Mouse (Mus musculus): Measurements from ENCODE around the gene D430041D05Rik. TPM values are rescaled to one million over a fixed set of nuclear protein-coding genes. Genes with fewer than 3 reads are reported as not detected.

Gene D430041D05Rik
- polyA plus RNA-seq, 1 experiment: 0.03 TPM

DNA sequence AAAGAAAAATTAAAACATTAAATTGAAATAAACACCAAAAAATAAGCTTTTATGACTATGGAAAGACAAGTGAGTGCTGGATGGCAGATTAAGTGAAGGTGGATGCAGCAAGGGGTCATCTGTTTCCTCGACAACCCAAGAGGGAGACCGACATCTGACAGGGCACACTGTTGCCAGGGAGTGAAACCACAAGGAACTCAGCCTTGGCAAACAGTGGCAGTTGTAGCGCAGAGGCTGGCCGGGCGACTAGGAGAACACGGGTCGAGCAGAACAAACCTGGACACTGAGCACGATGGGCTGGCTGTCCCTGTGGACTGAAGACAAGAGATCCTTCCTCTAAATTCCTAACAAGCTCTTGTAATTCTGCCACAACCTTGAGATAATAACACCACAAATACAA, 94.3 kb downstream of the D430041D05Rik start:
- Histone ChIP-seq H3K4me3 (replicated peaks) (no peak overlapping the region), H3K4me1 (no peaks in the 10 kb centered on the region), H3K9me3 (no peaks in the 10 kb centered on the region), H3K27me3 (replicated peaks) (peaks cover 26% of the 10 kb centered on the region), H3K36me3 (replicated peaks; ENCODE audit: low read length) (no peaks in the 10 kb centered on the region)
- no peak for TF ChIP-seq GATA1 (IDR thresholded peaks at IDR 0.05; ENCODE audit: borderline replicate concordance, low read length)
- no peak for TF ChIP-seq FLI1 (IDR thresholded peaks at IDR 0.05; ENCODE audit: low read length)

GRCm38 (mm10) chr2:104313246-104313645, 97.6 kb downstream of the D430041D05Rik start:
- Histone ChIP-seq H3K4me3 (replicated peaks) (no peak overlapping the region), H3K36me3 (replicated peaks; ENCODE audit: low read length) (no peaks in the 10 kb centered on the region), H3K4me1 (no peaks in the 10 kb centered on the region), H3K27me3 (replicated peaks) (peaks cover 17% of the 10 kb centered on the region), H3K9me3 (no peaks in the 10 kb centered on the region)
- no peak for TF ChIP-seq FLI1 (IDR thresholded peaks at IDR 0.05; ENCODE audit: low read length)
- no peak for TF ChIP-seq GATA1 (IDR thresholded peaks at IDR 0.05; ENCODE audit: borderline replicate concordance, low read length)

DNA sequence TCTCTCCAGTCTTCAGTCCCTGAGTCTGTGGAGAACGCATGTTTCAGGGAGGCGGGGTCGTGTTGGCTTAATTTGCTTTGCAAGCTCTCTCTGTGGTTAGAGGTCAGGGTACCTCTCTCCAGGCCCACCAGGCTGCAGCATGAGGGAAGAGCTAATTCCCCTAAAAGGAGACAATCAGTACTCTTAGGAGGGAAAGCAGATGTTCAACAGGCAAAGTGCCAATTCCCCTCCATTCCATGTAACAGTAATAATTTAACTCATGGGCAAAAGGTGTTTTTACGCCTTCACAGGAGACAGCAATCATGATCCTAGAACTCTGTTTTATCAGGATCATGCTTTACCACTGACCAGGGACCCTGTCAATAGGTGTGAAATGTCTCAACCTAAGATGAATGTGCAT, 103.7 kb downstream of the D430041D05Rik start:
- no peak for TF ChIP-seq FLI1 (IDR thresholded peaks at IDR 0.05; ENCODE audit: low read length)
- TF ChIP-seq GATA1 (IDR thresholded peaks at IDR 0.05; ENCODE audit: borderline replicate concordance, low read length): no peak
- Histone ChIP-seq H3K4me1 (peaks cover 9% of the 10 kb centered on the region), H3K27me3 (replicated peaks) (peaks cover 6% of the 10 kb centered on the region), H3K9me3 (no peaks in the 10 kb centered on the region), H3K36me3 (replicated peaks; ENCODE audit: low read length) (no peaks in the 10 kb centered on the region), H3K4me3 (replicated peaks) (no peak overlapping the region)

DNA sequence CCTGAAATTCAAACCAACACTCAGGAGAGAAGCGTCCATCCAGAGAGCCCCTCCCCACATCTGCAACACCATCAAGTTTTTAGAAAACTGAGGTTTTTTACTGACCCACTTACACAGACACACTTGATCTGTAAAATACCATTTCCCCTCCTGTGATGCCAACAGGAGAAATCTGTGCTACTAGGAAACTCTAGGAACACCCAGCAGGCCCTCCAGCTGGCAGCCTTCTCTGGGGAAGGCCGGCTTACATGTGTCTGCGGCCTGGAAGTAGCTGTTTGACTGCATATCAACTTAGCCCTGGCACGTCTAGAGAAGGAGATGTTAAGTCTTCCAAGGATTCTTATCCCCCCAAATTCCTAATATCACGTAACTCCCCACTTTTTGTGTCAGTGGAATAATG, 105.1 kb downstream of the D430041D05Rik start:
- H3K4me1 ChIP-seq: peaks cover 9% of the 10 kb centered on the region
- no peaks in the 10 kb centered on the region for H3K9me3 ChIP-seq
- no peaks in the 10 kb centered on the region for H3K36me3 ChIP-seq (replicated peaks; ENCODE audit: low read length)
- H3K4me3 ChIP-seq (replicated peaks): no peak overlapping the region
- H3K27me3 ChIP-seq (replicated peaks): peaks cover 5% of the 10 kb centered on the region
- TF ChIP-seq GATA1 (IDR thresholded peaks at IDR 0.05; ENCODE audit: borderline replicate concordance, low read length): no peak
- TF ChIP-seq FLI1 (IDR thresholded peaks at IDR 0.05; ENCODE audit: low read length): no peak

GRCm38 (mm10) chr2:104299912-104300311, 110.9 kb downstream of the D430041D05Rik start:
- Histone ChIP-seq H3K36me3 (replicated peaks; ENCODE audit: low read length) (no peaks in the 10 kb centered on the region), H3K4me3 (replicated peaks) (no peak overlapping the region), H3K27me3 (replicated peaks) (no peaks in the 10 kb centered on the region), H3K4me1 (no peaks in the 10 kb centered on the region), H3K9me3 (no peaks in the 10 kb centered on the region)
- TF ChIP-seq FLI1 (IDR thresholded peaks at IDR 0.05; ENCODE audit: low read length) (no peak), GATA1 (IDR thresholded peaks at IDR 0.05; ENCODE audit: borderline replicate concordance, low read length) (no peak)

DNA sequence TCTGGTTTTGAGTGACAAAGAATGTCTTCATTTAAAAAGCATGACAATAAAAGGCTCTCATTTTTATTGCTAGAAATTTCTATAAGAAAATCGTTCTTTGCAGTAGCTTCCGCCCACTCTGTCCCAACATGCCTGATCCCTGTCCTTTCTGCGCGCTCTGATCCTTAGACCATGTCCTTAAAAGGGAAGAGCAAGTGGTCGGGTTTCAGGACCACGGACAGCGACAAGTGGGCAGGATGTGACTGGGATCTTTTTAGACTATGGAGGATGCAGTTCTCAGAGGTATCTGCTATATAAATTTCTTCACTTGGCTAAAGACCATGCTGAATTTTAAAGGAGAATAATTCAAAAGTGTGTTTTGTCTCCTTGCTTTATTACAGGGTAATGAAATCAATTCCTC, 111.7 kb downstream of the D430041D05Rik start:
- Histone ChIP-seq H3K36me3 (replicated peaks; ENCODE audit: low read length) (no peaks in the 10 kb centered on the region), H3K9me3 (no peaks in the 10 kb centered on the region), H3K27me3 (replicated peaks) (no peaks in the 10 kb centered on the region), H3K4me3 (replicated peaks) (no peak overlapping the region), H3K4me1 (no peaks in the 10 kb centered on the region)
- TF ChIP-seq GATA1 (IDR thresholded peaks at IDR 0.05; ENCODE audit: borderline replicate concordance, low read length) (no peak), FLI1 (IDR thresholded peaks at IDR 0.05; ENCODE audit: low read length) (no peak)

- Histone ChIP-seq H3K4me1 (0 out of 2 replicates have a peak, but pooled peaks cover 5% of the 10 kb centered on the region), H3K36me3 (replicated peaks; ENCODE audit: low read length) (no peaks in the 10 kb centered on the region), H3K4me3 (replicated peaks) (no peak overlapping the region), H3K9me3 (peaks cover 5% of the 10 kb centered on the region; the same call in 1 of the 2 replicates), H3K27me3 (replicated peaks) (peaks cover 2% of the 10 kb centered on the region)
- TF ChIP-seq FLI1 (IDR thresholded peaks at IDR 0.05; ENCODE audit: low read length): no peak
- TF ChIP-seq GATA1 (IDR thresholded peaks at IDR 0.05; ENCODE audit: borderline replicate concordance, low read length): no peak
Observed at GRCm38 (mm10) chr2:104286821-104287220, 124.0 kb downstream of the D430041D05Rik start.

DNA sequence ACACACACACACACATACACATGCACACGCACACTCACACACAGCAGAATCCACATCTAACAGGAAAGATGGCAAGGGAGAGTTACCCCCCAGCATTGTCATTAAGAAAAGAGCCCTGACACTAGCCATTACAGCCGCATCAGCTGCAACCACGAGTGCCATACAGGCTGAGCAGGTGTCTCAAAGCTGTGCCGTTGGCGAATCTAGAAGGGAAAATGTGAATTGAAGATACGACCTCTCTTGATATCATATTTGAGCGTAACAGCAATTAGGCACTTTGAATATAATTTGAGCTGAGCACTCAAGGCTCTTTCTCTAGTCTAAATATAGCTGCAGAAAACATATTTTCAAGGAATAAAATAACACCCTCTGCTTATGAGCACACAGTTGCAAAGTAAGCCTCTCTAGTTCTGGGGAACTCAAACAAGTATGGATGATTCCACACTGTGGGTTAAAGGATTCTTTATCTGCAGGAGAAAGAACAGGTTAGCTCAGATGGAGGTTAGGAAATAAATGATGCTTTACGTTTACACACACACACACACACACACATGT, 127.3 kb downstream of the D430041D05Rik start:
- TF ChIP-seq GATA1 (IDR thresholded peaks at IDR 0.05; ENCODE audit: borderline replicate concordance, low read length) (no peak), FLI1 (IDR thresholded peaks at IDR 0.05; ENCODE audit: low read length) (no peak)
- Histone ChIP-seq H3K9me3 (peaks cover 5% of the 10 kb centered on the region; the same call in 1 of the 2 replicates), H3K4me1 (0 out of 2 replicates have a peak, but pooled peaks cover 3% of the 10 kb centered on the region), H3K27me3 (replicated peaks) (peaks cover 2% of the 10 kb centered on the region), H3K4me3 (replicated peaks) (no peak overlapping the region), H3K36me3 (replicated peaks; ENCODE audit: low read length) (no peaks in the 10 kb centered on the region)

DNA sequence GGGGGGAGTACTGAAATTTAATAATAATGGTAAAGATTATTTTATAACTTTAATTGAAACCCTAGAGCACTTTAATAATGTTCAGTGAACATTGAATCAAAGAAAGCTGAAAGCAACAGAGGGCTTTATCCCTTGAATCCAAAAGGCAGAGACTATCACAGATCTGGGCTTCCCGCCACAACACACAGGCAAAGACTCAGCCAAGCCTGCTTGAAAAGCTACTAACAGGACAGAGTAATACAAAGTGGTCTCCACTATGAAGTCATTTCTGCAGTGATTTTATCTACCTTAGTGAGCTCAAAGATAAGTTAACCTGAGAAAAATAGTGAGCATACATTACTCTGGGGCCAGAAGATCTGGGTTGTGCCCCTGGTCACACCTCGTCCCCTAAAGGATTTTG, 128.0 kb downstream of the D430041D05Rik start:
- Histone ChIP-seq H3K9me3 (peaks cover 5% of the 10 kb centered on the region; the same call in 1 of the 2 replicates), H3K4me3 (replicated peaks) (no peak overlapping the region), H3K36me3 (replicated peaks; ENCODE audit: low read length) (no peaks in the 10 kb centered on the region), H3K27me3 (replicated peaks) (peaks cover 2% of the 10 kb centered on the region), H3K4me1 (0 out of 2 replicates have a peak, but pooled peaks cover 3% of the 10 kb centered on the region)
- TF ChIP-seq FLI1 (IDR thresholded peaks at IDR 0.05; ENCODE audit: low read length) (no peak), GATA1 (IDR thresholded peaks at IDR 0.05; ENCODE audit: borderline replicate concordance, low read length) (no peak)

DNA sequence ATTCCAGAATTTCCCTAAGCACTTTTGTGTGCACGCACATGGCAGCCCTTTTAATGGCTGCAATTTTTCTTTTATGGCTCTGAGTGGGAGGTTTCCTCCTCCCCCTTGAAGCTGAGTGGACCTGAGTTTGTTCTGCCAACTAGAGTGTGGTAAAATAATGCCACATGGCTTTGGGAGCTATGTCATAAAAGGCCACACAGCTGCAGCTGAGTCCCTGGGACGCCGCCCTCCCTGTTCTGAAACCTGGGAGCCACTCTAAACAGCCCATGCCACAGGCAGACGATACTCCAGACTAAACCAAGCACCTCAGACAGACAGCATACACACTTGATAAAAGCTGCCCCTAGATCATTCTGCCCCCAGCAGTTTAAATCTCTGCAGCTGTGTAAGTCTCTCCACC, 143.8 kb downstream of the D430041D05Rik start:
- H3K9me3 ChIP-seq: no peaks in the 10 kb centered on the region
- no peak overlapping the region for H3K4me3 ChIP-seq (replicated peaks)
- peaks cover 5% of the 10 kb centered on the region for H3K27me3 ChIP-seq (replicated peaks)
- H3K36me3 ChIP-seq (replicated peaks; ENCODE audit: low read length): no peaks in the 10 kb centered on the region
- no peak for TF ChIP-seq FLI1 (IDR thresholded peaks at IDR 0.05; ENCODE audit: low read length)
- no peak for TF ChIP-seq GATA1 (IDR thresholded peaks at IDR 0.05; ENCODE audit: borderline replicate concordance, low read length)
- no peaks in the 10 kb centered on the region for H3K4me1 ChIP-seq
